Mouse (Mus musculus) intestine, postnatal 0 days (tissue): ENCODE measurements around the gene Prdm16. TPM values are rescaled to one million over a fixed set of nuclear protein-coding genes. Genes with fewer than 3 reads are reported as not detected.

ENCODE experiments used
- ATAC-seq: fragments of 200-750 bp; cut with Nextera tagmentation; 2 replicates; pipeline ENCODE4 v1.8.0; 2017; ENCODE audit warnings: mild to moderate bottlenecking, moderate TSS enrichment, moderate library complexity
- H3K27ac ChIP-seq: fragments of 300-500 bp; sonication (generic); 2 replicates; pipeline ENCODE4 v1.5.1; 2014; ENCODE audit warnings: mild to moderate bottlenecking, low read depth, low read length, moderate library complexity
- H3K27me3 ChIP-seq: fragments of 300-500 bp; sonication (generic); replicated peaks from 2 replicates; pipeline ENCODE4 v1.6.1; 2014; ENCODE audit warnings: low read length, mixed read lengths; ENCODE audit not compliant: control insufficient read depth, insufficient read depth
- H3K36me3 ChIP-seq: fragments of 300-500 bp; sonication (generic); 2 replicates; pipeline ENCODE4 v1.6.1; 2014; ENCODE audit warnings: mild to moderate bottlenecking, moderate library complexity; ENCODE audit not compliant: control insufficient read depth, insufficient read depth
- H3K4me1 ChIP-seq: fragments of 300-500 bp; sonication (generic); replicated peaks from 2 replicates; pipeline ENCODE4 v1.6.1; 2014; ENCODE audit warnings: antibody characterized with exemption, low read length, mixed read lengths; ENCODE audit not compliant: control insufficient read depth, insufficient read depth
- H3K4me2 ChIP-seq: fragments of 300-500 bp; sonication (generic); replicated peaks from 2 replicates; pipeline ENCODE4 v1.6.1; 2014; ENCODE audit warnings: low read depth, mild to moderate bottlenecking, moderate library complexity
- H3K4me3 ChIP-seq: fragments of 300-500 bp; sonication (generic); 2 replicates; pipeline ENCODE4 v1.5.1; 2014; ENCODE audit warnings: low read depth, low read length
- H3K9ac ChIP-seq: fragments of 300-500 bp; sonication (generic); 2 replicates; pipeline ENCODE4 v1.6.1; 2014; ENCODE audit warnings: mild to moderate bottlenecking, low read depth, low read length
- H3K9me3 ChIP-seq: fragments of 300-500 bp; sonication (generic); 2 replicates; pipeline ENCODE4 v1.6.1; 2016; ENCODE audit warnings: mixed run types; ENCODE audit not compliant: control insufficient read depth
- CTCF ChIP-seq: sonication (generic); IDR thresholded peaks from 2 replicates; pipeline ENCODE4 v1.5.1; 2016; ENCODE audit warnings: low read depth, mild to moderate bottlenecking, control low read depth, antibody characterized with exemption, moderate library complexity
- WGBS: fragments of 180-500 bp; shearing (Covaris S2); extraction: QIAGEN DNeasy Blood & Tissue Kit; methylation state at CpG from one replicate; pipeline ENCODE4 v1.1.7; 2014; 5-methylcytosine and 5-hydroxymethylcytosine counted together
- polyA plus RNA-seq: library from polyadenylated mRNA; unstranded; fragments of >200 nt; fragmentation: Nextera tagmentation; extraction: Ambion mirVana; gene quantifications from 2 replicates; pipeline ENCODE4 v1.2.1, GENCODE M21; 2015

The Prdm16 gene
- polyA plus RNA-seq, 1 experiment from 2014 or later = 9.0 TPM

GRCm38 (mm10) chr4:154293735-154294201 is 342.9 kb downstream of the Prdm16 start:
- no peak overlapping the region for H3K4me3 ChIP-seq
- no peak for TF ChIP-seq CTCF
- peaks cover 4% of the 10 kb centered on the region; the same call in 1 of the 2 replicates for H3K4me1 ChIP-seq
- H3K36me3 ChIP-seq = peaks cover 29% of the 10 kb centered on the region; the same call in 1 of the 2 replicates
- peak overlapping the region; percentile 30; the same call in 1 of the 2 replicates for H3K27ac ChIP-seq
- peak; percentile 16; the same call in 1 of the 2 replicates for ATAC-seq
- 20% methylated on average over 4 of the region's 4 CpGs for WGBS
- H3K9ac ChIP-seq = no peak overlapping the region
- no peaks in the 10 kb centered on the region for H3K9me3 ChIP-seq
- H3K4me2 ChIP-seq = peak overlapping the region; percentile 52
- no peaks in the 10 kb centered on the region for H3K27me3 ChIP-seq

DNA sequence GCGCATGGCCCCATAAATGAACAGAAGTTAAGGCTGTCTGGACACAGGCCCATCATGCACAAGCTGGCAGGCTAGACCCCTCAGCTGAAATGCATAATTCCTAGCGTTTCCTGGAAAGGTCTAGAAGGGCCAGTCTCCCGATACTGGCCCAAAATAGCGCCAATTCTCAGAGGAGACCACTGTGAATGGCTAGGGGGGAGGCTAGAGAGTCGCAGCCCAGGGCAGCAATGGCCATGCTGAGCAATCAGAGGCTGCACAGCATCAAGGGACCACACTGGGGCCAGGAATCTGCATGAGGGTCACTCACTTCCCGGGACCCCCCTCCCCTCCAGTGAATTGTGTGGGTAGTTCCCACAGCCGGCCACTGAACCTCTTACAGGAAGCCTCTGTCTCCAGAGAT is 353.0 kb downstream of the Prdm16 start:
- Histone ChIP-seq H3K4me2 (no peak overlapping the region), H3K27me3 (no peaks in the 10 kb centered on the region), H3K4me1 (no peaks in the 10 kb centered on the region), H3K9ac (no peak overlapping the region), H3K27ac (no peak overlapping the region), H3K36me3 (peaks cover 75% of the 10 kb centered on the region), H3K4me3 (no peak overlapping the region), H3K9me3 (no peaks in the 10 kb centered on the region)
- 75% methylated on average over 7 of the region's 7 CpGs for WGBS
- ATAC-seq = no peak
- no peak for TF ChIP-seq CTCF

DNA sequence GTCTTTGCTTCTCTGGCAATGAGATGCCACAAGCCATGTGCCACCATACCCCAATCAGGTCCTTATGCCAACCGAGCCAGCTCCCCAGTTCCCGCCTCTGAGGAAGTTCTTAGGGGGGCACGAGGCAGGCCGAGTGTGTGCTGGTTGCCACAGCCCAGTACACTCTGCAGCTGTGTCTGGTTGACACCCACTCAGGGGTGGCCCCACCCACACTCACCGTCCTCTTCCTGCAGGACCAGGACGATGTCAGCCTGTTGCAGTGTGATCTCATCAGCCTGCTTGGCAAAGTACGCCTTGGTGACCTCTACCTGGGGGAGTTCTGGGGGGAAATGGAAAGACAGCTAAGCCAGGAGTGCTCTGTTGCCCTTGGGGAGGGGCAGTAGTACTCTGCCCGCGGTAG is 357.2 kb downstream of the Prdm16 start:
- no peak overlapping the region for H3K9ac ChIP-seq
- no peak for TF ChIP-seq CTCF
- no peaks in the 10 kb centered on the region for H3K27me3 ChIP-seq
- no peak overlapping the region for H3K27ac ChIP-seq
- H3K36me3 ChIP-seq = peaks cover 64% of the 10 kb centered on the region
- no peaks in the 10 kb centered on the region for H3K4me1 ChIP-seq
- no peak for ATAC-seq
- 67% methylated on average over 9 of the region's 9 CpGs for WGBS
- no peak overlapping the region for H3K4me3 ChIP-seq
- H3K9me3 ChIP-seq = no peaks in the 10 kb centered on the region
- H3K4me2 ChIP-seq = no peak overlapping the region

DNA sequence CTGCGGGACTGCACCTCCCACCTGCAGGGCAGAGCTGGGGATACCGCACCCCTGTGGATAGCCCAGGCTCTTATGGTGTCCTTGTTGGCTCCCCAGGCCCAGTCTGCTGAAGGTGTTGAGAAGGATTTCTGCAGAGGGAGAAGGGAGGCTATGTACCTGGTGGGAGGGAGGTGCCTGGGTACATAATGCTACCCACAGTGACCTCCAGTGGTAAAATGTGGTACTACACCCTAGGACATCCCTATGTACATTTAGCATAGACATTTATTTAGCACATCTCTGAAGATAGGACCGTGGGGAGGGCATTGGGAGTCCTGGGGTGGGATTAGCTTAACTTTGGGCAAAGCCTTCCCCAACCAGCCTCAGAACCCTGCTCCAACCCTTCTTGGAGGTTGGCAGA is 363.7 kb downstream of the Prdm16 start:
- Histone ChIP-seq H3K27ac (no peak overlapping the region), H3K4me3 (no peak overlapping the region), H3K4me1 (no peaks in the 10 kb centered on the region), H3K9ac (no peak overlapping the region), H3K27me3 (no peaks in the 10 kb centered on the region), H3K9me3 (no peaks in the 10 kb centered on the region), H3K36me3 (peaks cover 15% of the 10 kb centered on the region; the same call in 1 of the 2 replicates), H3K4me2 (no peak overlapping the region)
- ATAC-seq = peak; percentile 42
- 56% methylated on average over 3 of the region's 3 CpGs for WGBS
- TF ChIP-seq CTCF = peak; percentile 88

GRCm38 (mm10) chr4:154269520-154269919 is 367.2 kb downstream of the Prdm16 start:
- WGBS = 32% methylated on average over 10 of the region's 10 CpGs
- H3K4me1 ChIP-seq = no peaks in the 10 kb centered on the region
- no peaks in the 10 kb centered on the region for H3K9me3 ChIP-seq
- no peak overlapping the region for H3K4me2 ChIP-seq
- no peaks in the 10 kb centered on the region for H3K27me3 ChIP-seq
- no peaks in the 10 kb centered on the region for H3K36me3 ChIP-seq
- no peak overlapping the region for H3K27ac ChIP-seq
- no peak for TF ChIP-seq CTCF
- no peak overlapping the region for H3K9ac ChIP-seq
- no peak overlapping the region for H3K4me3 ChIP-seq
- no peak for ATAC-seq

DNA sequence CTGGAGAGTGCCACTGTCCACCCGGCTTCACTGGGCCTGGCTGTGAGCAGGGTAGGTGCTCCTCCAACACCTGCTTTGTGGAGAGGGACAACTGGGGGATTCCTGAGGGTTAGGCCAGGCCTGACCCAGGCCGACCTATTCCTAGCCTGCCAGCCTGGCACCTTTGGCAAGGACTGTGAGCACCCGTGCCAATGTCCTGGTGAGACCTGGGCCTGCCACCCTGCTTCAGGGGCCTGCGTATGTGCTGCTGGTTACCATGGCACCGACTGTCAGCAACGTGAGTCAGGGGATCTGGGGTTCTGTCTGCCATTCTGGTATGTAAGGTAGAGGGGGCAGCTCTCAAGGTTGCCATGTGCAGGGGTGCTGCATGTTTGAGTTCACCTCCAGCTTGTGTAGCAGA is 369.2 kb downstream of the Prdm16 start:
- ATAC-seq = no peak
- H3K27me3 ChIP-seq = no peaks in the 10 kb centered on the region
- H3K9ac ChIP-seq = no peak overlapping the region
- no peaks in the 10 kb centered on the region for H3K4me1 ChIP-seq
- no peak overlapping the region for H3K4me3 ChIP-seq
- H3K27ac ChIP-seq = no peak overlapping the region
- TF ChIP-seq CTCF = no peak
- no peak overlapping the region for H3K4me2 ChIP-seq
- no peaks in the 10 kb centered on the region for H3K9me3 ChIP-seq
- H3K36me3 ChIP-seq = no peaks in the 10 kb centered on the region
- 84% methylated on average over 6 of the region's 6 CpGs for WGBS

Other genes with a start within 250 kb of the Prdm16 start
- gene Actrt2, start 31.0 kb upstream of the Prdm16 start, polyA plus RNA-seq = not detected in 2 replicates
- gene Ttc34, start 200.6 kb upstream of the Prdm16 start, polyA plus RNA-seq = 0.08 TPM in 1 of 2 replicates, not detected in the other
- gene Mmel1, start 232.7 kb upstream of the Prdm16 start, polyA plus RNA-seq = 0.22 and 0.44 TPM in 2 replicates